Mouse (Mus musculus) forebrain, embryonic 11.5 days (tissue): ENCODE measurements around the gene Kank1. TPM values are rescaled to one million over a fixed set of nuclear protein-coding genes. Genes with fewer than 3 reads are reported as not detected.

Source experiments
- ATAC-seq: fragments of 200-750 bp; cut with Nextera tagmentation; replicated peaks from 2 replicates; pipeline ENCODE4 v1.8.0; 2017; ENCODE audit warnings: moderate TSS enrichment; ENCODE audit not compliant: low FRiP score
- DNase-seq: peaks from one replicate; pipeline ENCODE4 v3.0.0-alpha.2; 2017; ENCODE audit warnings: low spot score
- H3K27ac ChIP-seq: fragments of 300-500 bp; sonication (generic); 2 replicates; pipeline ENCODE4 v1.5.1; 2014; ENCODE audit warnings: low read depth, low read length
- H3K27me3 ChIP-seq: fragments of 300-500 bp; sonication (generic); 2 replicates; pipeline ENCODE4 v1.6.1; 2014; ENCODE audit warnings: mild to moderate bottlenecking, low read length, mixed read lengths; ENCODE audit not compliant: control insufficient read depth, insufficient read depth
- H3K36me3 ChIP-seq: fragments of 300-500 bp; sonication (generic); 2 replicates; pipeline ENCODE4 v1.6.1; 2014; ENCODE audit warnings: mild to moderate bottlenecking, low read length, moderate library complexity, mixed read lengths; ENCODE audit not compliant: control insufficient read depth, insufficient read depth
- H3K4me1 ChIP-seq: fragments of 300-500 bp; sonication (generic); replicated peaks from 2 replicates; pipeline ENCODE4 v1.6.1; 2014; ENCODE audit warnings: low read length, mixed read lengths; ENCODE audit not compliant: control insufficient read depth, insufficient read depth
- H3K4me2 ChIP-seq: fragments of 300-500 bp; sonication (generic); 2 replicates; pipeline ENCODE4 v1.6.1; 2014; ENCODE audit warnings: low read depth, mild to moderate bottlenecking, low read length, moderate library complexity, mixed read lengths; ENCODE audit not compliant: severe bottlenecking
- H3K4me3 ChIP-seq: fragments of 300-500 bp; sonication (generic); 2 replicates; pipeline ENCODE4 v1.5.1; 2014; ENCODE audit warnings: low read depth, low read length
- H3K9ac ChIP-seq: fragments of 300-500 bp; sonication (generic); 2 replicates; pipeline ENCODE4 v1.6.1; 2014; ENCODE audit warnings: low read length
- H3K9me3 ChIP-seq: fragments of 300-500 bp; sonication (generic); 2 replicates; pipeline ENCODE4 v1.6.1; 2016; ENCODE audit warnings: low read length, mixed read lengths; ENCODE audit not compliant: control insufficient read depth
- WGBS: fragments of 180-500 bp; shearing (Covaris S2); extraction: QIAGEN DNeasy Blood & Tissue Kit; methylation state at CpG from one replicate; pipeline ENCODE4 v1.1.7; 2014; 5-methylcytosine and 5-hydroxymethylcytosine counted together
- polyA plus RNA-seq: library from polyadenylated mRNA; unstranded; fragments of >200 nt; fragmentation: Nextera tagmentation; extraction: Ambion mirVana; gene quantifications from 2 replicates; pipeline ENCODE4 v1.2.1, GENCODE M21; 2014

Kank1 gene
- polyA plus RNA-seq, 1 experiment from 2014 or later = 15.3 TPM

DNA sequence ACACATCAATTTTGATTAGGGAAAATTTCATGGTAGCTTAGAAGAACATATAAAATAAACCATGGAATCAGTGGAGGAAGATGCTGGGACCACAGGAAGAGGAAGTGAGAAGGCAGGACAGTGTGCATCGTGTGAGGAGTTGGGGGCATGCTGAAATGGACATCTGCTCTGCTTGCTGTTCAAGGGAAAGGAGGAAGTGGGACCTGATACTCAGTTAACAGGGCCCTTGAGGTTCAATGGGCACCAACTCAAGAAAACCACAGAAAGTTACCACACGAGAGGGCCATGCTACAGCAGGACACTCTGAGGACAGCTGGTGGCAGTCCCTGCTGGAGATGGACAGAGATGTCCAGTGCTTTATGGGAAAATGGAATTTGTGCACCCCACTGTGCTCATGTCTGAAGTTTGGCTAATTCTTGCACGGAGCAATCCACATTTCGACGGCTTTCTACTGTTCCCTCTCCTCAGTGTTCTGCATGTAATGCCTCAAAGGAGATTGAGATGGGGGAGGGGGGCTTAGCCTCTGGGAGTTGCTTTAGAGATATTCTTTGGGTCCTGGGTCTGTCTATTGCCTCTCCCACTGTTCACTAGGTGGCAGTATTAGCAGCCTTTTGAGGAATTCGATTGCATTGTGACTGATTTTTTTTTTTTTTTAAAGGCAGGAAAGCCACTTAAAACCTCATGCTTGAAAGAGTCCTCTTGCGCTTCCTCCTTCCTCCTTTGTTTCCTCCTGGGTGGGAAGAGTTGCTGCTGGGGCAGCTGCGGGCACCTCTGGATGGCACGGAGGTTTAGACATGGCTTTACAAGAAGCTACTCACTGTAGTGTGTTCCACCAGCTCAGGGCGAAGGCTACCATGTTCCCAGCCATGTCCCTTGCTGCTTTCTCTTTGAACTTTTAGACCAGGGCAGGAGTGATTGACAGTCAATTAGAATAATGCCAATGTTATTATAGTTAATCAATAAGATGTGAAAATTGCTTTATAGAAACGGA lies 104.2 kb downstream of the Kank1 start:
- Histone ChIP-seq H3K27ac (no peak overlapping the region), H3K4me1 (peaks cover 3% of the 10 kb centered on the region; the same call in 1 of the 2 replicates), H3K27me3 (no peaks in the 10 kb centered on the region), H3K4me3 (no peak overlapping the region), H3K36me3 (no peaks in the 10 kb centered on the region), H3K9ac (no peak overlapping the region), H3K9me3 (no peaks in the 10 kb centered on the region), H3K4me2 (no peak overlapping the region)
- peak; percentile 61 for DNase-seq
- ATAC-seq = peak; percentile 64; the same call in 1 of the 2 replicates
- WGBS = 40% methylated on average over 11 of the region's 11 CpGs

DNA sequence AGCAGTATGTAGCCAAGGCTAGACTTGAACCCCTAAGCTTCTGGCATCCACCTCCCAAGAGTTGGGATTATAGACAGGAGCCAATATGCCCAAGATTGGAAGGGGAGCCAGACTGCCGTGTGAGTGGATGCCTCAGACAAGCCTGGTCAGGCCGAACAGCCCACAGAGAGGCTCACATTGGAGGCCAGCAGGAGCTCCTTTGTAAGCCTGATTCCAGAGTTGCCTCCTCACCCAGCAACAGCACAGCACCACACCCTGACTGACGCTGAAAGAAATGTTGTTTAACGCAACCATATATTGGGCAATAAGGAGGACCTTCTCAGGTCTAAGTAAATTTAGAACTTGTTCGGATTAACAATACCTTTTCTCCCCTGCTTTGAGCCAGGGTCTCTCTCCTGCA lies 105.3 kb downstream of the Kank1 start:
- H3K4me2 ChIP-seq = no peak overlapping the region
- WGBS = 85% methylated on average over 5 of the region's 5 CpGs
- H3K9ac ChIP-seq = no peak overlapping the region
- no peak for DNase-seq
- no peaks in the 10 kb centered on the region for H3K36me3 ChIP-seq
- ATAC-seq = no peak
- H3K27me3 ChIP-seq = no peaks in the 10 kb centered on the region
- H3K4me3 ChIP-seq = no peak overlapping the region
- H3K27ac ChIP-seq = no peak overlapping the region
- H3K9me3 ChIP-seq = no peaks in the 10 kb centered on the region
- peaks cover 3% of the 10 kb centered on the region; the same call in 1 of the 2 replicates for H3K4me1 ChIP-seq

DNA sequence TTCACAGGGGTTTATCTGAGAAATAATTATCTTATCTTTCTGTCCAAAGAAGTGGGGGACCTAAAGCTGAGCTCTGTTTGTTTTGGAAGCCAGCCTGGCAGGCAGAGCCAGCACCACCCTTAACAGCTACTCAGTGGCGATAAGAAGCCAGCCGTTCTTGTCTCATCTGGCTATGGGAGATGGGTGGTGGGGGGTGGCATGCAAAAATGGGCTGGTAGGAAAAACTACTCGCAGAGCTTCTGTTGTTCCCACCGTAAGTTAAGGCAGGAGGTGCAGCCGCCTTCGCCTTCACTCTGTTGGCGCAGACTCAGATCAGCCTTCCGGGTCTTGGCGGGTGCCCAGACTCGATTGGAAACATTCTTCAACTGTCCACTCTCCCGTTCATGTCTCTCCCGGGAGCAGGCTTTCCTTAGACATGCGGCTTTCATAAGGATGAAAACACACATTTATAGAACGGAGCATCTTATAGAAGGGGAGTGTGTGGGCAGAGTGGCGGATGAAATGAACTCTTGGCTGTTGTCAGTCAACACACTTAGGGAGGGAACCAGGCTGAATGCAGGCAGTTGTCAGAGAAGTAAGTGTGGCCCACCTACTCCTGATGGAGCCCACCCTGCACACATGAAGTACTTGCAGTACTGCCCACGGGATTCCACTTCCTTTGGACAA lies 107.0 kb downstream of the Kank1 start:
- Histone ChIP-seq H3K27me3 (no peaks in the 10 kb centered on the region), H3K4me2 (no peak overlapping the region), H3K9me3 (no peaks in the 10 kb centered on the region), H3K4me3 (no peak overlapping the region), H3K36me3 (no peaks in the 10 kb centered on the region), H3K9ac (no peak overlapping the region), H3K4me1 (peaks cover 3% of the 10 kb centered on the region; the same call in 1 of the 2 replicates), H3K27ac (no peak overlapping the region)
- DNase-seq (no peak), ATAC-seq (no peak)
- 81% methylated on average over 16 of the region's 16 CpGs for WGBS

DNA sequence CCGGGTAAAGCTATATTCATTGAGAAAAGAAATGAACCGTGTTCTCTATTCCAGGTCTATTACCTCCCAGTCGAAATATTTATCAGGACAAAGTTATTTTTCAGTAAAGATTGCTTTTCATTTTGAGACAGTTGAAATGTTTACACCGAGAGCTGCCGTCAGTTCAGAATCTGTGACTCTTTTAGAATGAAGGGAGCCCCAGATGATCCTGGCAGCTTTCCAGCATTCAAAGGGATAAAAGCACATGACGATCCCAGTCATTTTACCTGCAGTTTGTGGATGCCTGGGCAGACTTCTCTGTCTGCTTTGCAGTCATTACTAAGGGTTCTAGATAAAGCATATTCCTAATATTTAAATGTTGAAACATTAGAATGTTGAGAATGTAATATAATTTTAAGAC lies 107.6 kb downstream of the Kank1 start:
- Histone ChIP-seq H3K9me3 (no peaks in the 10 kb centered on the region), H3K4me3 (no peak overlapping the region), H3K27me3 (no peaks in the 10 kb centered on the region), H3K9ac (no peak overlapping the region), H3K36me3 (no peaks in the 10 kb centered on the region), H3K4me2 (no peak overlapping the region), H3K27ac (no peak overlapping the region), H3K4me1 (peaks cover 3% of the 10 kb centered on the region; the same call in 1 of the 2 replicates)
- WGBS = 82% methylated on average over 6 of the region's 6 CpGs
- no peak for DNase-seq
- no peak for ATAC-seq

DNA sequence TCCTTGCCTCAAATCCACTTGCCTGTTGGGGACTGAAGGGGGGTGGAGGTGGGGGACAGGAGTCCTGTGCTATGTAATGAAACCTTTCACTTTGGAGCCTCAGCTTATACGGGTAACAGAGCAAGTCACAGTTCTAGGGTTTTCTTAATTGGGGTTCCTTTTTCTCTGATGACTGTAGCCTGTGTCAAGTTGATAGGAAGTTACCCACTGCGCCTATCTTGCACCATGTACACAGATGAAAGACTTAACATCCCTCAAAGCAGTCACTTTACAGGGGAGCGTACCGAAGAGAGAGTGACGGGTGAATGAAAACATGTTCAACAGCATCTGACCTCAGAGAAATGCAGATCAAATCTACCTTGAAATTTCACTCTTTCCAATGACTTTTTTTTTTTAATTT lies 109.2 kb downstream of the Kank1 start:
- no peak overlapping the region for H3K4me2 ChIP-seq
- no peak for ATAC-seq
- no peaks in the 10 kb centered on the region for H3K27me3 ChIP-seq
- no peak for DNase-seq
- no peaks in the 10 kb centered on the region for H3K4me1 ChIP-seq
- 93% methylated on average over 5 of the region's 5 CpGs for WGBS
- H3K36me3 ChIP-seq = no peaks in the 10 kb centered on the region
- no peaks in the 10 kb centered on the region for H3K9me3 ChIP-seq
- no peak overlapping the region for H3K27ac ChIP-seq
- no peak overlapping the region for H3K9ac ChIP-seq
- no peak overlapping the region for H3K4me3 ChIP-seq

DNA sequence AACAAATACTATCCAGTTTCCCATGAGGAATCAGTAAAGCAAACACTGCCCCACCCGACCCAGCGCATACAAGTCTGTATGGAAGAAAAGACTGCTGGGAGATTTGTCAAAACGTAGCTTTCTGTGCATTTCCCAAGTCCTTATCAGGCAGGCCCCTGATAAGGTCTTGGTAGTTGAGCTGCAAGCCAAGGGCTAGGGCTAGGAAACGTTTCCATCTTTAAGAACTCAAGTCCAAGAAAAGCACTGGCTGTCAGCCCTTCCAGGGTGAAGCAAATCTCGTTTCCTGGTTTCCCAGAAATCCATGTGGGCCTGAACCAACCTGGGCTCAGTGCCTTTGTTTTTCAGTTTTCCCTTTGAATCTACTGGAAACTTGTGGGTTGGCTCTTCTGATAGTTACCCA lies 110.7 kb downstream of the Kank1 start:
- WGBS = 80% methylated on average over 5 of the region's 5 CpGs
- no peak for DNase-seq
- no peak overlapping the region for H3K4me3 ChIP-seq
- H3K4me2 ChIP-seq = no peak overlapping the region
- H3K27me3 ChIP-seq = no peaks in the 10 kb centered on the region
- no peak for ATAC-seq
- H3K36me3 ChIP-seq = no peaks in the 10 kb centered on the region
- H3K9me3 ChIP-seq = no peaks in the 10 kb centered on the region
- no peak overlapping the region for H3K9ac ChIP-seq
- no peak overlapping the region for H3K27ac ChIP-seq
- no peaks in the 10 kb centered on the region for H3K4me1 ChIP-seq

DNA sequence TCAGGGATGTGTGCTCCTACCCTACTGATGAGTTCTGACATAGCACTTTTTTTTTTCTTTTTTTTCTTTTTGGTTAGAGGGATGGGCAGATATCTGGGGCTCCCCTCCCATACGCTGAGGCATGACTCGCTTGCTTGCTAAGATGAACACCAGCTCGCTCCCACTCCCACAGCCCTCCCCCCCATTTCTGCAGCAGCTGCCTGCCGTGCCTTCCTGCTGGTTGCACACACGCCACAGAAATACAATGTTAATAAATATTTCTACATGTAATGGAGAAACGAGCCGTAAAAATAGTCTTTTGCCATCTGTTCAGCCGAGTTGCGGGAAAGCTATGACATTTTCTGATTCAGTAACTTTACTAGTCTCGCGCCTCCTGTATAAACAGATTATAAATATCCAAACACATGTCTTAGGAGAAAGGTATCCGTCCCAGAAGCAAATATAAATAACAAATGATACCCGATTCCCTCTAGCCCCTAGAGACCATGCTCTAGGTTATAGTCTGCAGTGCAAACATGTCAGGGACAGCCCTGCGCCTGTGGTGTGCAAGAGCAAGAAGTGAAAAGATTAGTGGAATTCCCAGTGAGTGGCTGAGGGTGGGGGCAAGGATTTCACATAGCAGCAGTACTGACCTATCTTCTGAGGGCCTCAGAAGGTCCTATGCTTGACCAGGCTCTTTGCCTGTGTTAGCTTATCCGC lies 114.6 kb downstream of the Kank1 start:
- DNase-seq = no peak
- H3K36me3 ChIP-seq = no peaks in the 10 kb centered on the region
- H3K27ac ChIP-seq = no peak overlapping the region
- WGBS = 81% methylated on average over 15 of the region's 15 CpGs
- no peak overlapping the region for H3K4me2 ChIP-seq
- H3K9ac ChIP-seq = no peak overlapping the region
- no peaks in the 10 kb centered on the region for H3K9me3 ChIP-seq
- no peaks in the 10 kb centered on the region for H3K4me1 ChIP-seq
- no peak overlapping the region for H3K4me3 ChIP-seq
- no peak for ATAC-seq
- H3K27me3 ChIP-seq = no peaks in the 10 kb centered on the region

DNA sequence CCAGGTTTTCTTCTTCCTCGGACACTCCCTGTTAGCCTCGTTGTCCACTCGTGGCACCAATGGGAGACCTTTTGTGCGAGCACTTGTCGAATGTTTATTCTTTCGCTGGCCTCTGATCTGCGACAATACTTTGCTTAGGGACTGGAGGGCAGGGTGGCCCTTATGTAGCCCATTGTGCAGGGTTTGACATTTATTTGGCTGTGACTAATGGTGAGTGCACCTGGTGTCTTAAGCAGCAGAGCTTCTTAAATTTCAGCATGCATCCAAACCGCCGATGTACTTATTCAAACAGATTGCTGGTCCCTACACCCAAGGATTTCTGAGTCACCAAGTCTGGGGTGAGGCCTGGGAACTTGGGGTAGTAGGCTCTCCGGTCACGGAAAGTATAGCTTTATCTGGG lies 120.3 kb downstream of the Kank1 start:
- DNase-seq (no peak), ATAC-seq (no peak)
- Histone ChIP-seq H3K4me2 (no peak overlapping the region), H3K9ac (no peak overlapping the region), H3K36me3 (no peaks in the 10 kb centered on the region), H3K4me3 (no peak overlapping the region), H3K27me3 (no peaks in the 10 kb centered on the region), H3K27ac (no peak overlapping the region), H3K4me1 (peaks cover 11% of the 10 kb centered on the region), H3K9me3 (no peaks in the 10 kb centered on the region)
- WGBS = 80% methylated on average over 11 of the region's 11 CpGs
